Mouse (Mus musculus) forebrain, postnatal 0 days (tissue): ENCODE data around the gene Rnf135. TPM values are rescaled to one million over a fixed set of nuclear protein-coding genes. Genes with fewer than 3 reads are reported as not detected.

Experiments used
- ATAC-seq: fragments of 200-750 bp; cut with Nextera tagmentation; 2 replicates; pipeline ENCODE4 v1.8.0; 2017; ENCODE audit warnings: mild to moderate bottlenecking, moderate library complexity
- DNase-seq: peaks from one replicate; pipeline ENCODE4 v3.0.0-alpha.2; 2015
- H3K27ac ChIP-seq: fragments of 300-500 bp; sonication (generic); 2 replicates; pipeline ENCODE4 v1.5.1; 2014; ENCODE audit warnings: low read depth, mild to moderate bottlenecking, antibody characterized with exemption, low read length, moderate library complexity, mixed read lengths
- H3K27me3 ChIP-seq: fragments of 300-500 bp; sonication (generic); 2 replicates; pipeline ENCODE4 v1.6.1; 2014; ENCODE audit warnings: mild to moderate bottlenecking, low read length, mixed read lengths; ENCODE audit not compliant: insufficient read depth
- H3K36me3 ChIP-seq: fragments of 300-500 bp; sonication (generic); 2 replicates; pipeline ENCODE4 v1.6.1; 2014; ENCODE audit warnings: mild to moderate bottlenecking, moderate library complexity; ENCODE audit not compliant: insufficient read depth
- H3K4me1 ChIP-seq: fragments of 300-500 bp; sonication (generic); 2 replicates; pipeline ENCODE4 v1.6.1; 2014; ENCODE audit warnings: antibody characterized with exemption; ENCODE audit not compliant: insufficient read depth
- H3K4me2 ChIP-seq: fragments of 300-500 bp; sonication (generic); 2 replicates; pipeline ENCODE4 v1.6.1; 2014; ENCODE audit warnings: low read depth, mild to moderate bottlenecking, moderate library complexity
- H3K4me3 ChIP-seq: fragments of 300-500 bp; sonication (generic); 2 replicates; pipeline ENCODE4 v1.5.1; 2014; ENCODE audit warnings: low read depth, low read length, mixed read lengths
- H3K9ac ChIP-seq: fragments of 300-500 bp; sonication (generic); 2 replicates; pipeline ENCODE4 v1.6.1; 2014; ENCODE audit warnings: mild to moderate bottlenecking
- H3K9me3 ChIP-seq: fragments of 300-500 bp; sonication (generic); 2 replicates; pipeline ENCODE4 v1.6.1; 2016; ENCODE audit warnings: low read length
- CTCF ChIP-seq: sonication (generic); IDR thresholded peaks from 2 replicates; pipeline ENCODE4 v1.5.1; 2016; ENCODE audit warnings: antibody characterized with exemption, control low read depth, low read depth
- WGBS: fragments of 180-500 bp; shearing (Covaris S2); extraction: QIAGEN DNeasy Blood & Tissue Kit; methylation state at CpG from one replicate; pipeline ENCODE4 v1.1.7; 2014; 5-methylcytosine and 5-hydroxymethylcytosine counted together
- polyA plus RNA-seq: library from polyadenylated mRNA; unstranded; fragments of >200 nt; fragmentation: Nextera tagmentation; extraction: Ambion mirVana; gene quantifications from 2 replicates; pipeline ENCODE4 v1.2.1, GENCODE M21; 2015
- total RNA-seq: library from RNA; depleted of rRNA; stranded (reverse); fragments of >200 nt; gene quantifications from 2 replicates; pipeline ENCODE4 v1.2.3, GENCODE M21; 2014

Rnf135 gene
- total and polyA plus RNA-seq, 2 experiments from 2014 or later, result 2.0 to 3.1 TPM

GRCm38 (mm10) chr11:80170351-80170750, 13.3 kb upstream of the Rnf135 start:
- H3K27me3 ChIP-seq, result no peaks in the 10 kb centered on the region
- H3K4me1 ChIP-seq, result no peaks in the 10 kb centered on the region
- H3K9ac ChIP-seq, result no peak overlapping the region
- TF ChIP-seq CTCF, result no peak
- DNase-seq, result no peak
- no peak overlapping the region for H3K4me2 ChIP-seq
- whole genome bisulfite sequencing, result 79% methylated on average over 5 of the region's 5 CpGs
- H3K27ac ChIP-seq, result no peak overlapping the region
- H3K4me3 ChIP-seq, result no peak overlapping the region
- no peak for ATAC-seq
- H3K36me3 ChIP-seq, result no peaks in the 10 kb centered on the region
- no peaks in the 10 kb centered on the region for H3K9me3 ChIP-seq

- DNase-seq, result no peak
Observed at GRCm38 (mm10) chr11:80171884-80172283, 11.8 kb upstream of the Rnf135 start.

GRCm38 (mm10) chr11:80173963-80174670, 9.5 kb upstream of the Rnf135 start:
- Histone ChIP-seq H3K4me1 (no peaks in the 10 kb centered on the region), H3K36me3 (no peaks in the 10 kb centered on the region), H3K4me2 (no peak overlapping the region), H3K9me3 (no peaks in the 10 kb centered on the region), H3K27ac (no peak overlapping the region), H3K4me3 (no peak overlapping the region), H3K9ac (no peak overlapping the region), H3K27me3 (no peaks in the 10 kb centered on the region)
- no peak for TF ChIP-seq CTCF
- WGBS, result 86% methylated on average over 11 of the region's 11 CpGs
- no peak for DNase-seq
- no peak for ATAC-seq

More at GRCm38 (mm10) chr11:80171884-80172283, 11.8 kb upstream of the Rnf135 start:
- no peak for ATAC-seq
- no peak overlapping the region for H3K9ac ChIP-seq
- no peak overlapping the region for H3K4me3 ChIP-seq
- H3K4me1 ChIP-seq, result no peaks in the 10 kb centered on the region
- no peaks in the 10 kb centered on the region for H3K36me3 ChIP-seq
- no peaks in the 10 kb centered on the region for H3K9me3 ChIP-seq
- no peak overlapping the region for H3K4me2 ChIP-seq
- no peaks in the 10 kb centered on the region for H3K27me3 ChIP-seq
- TF ChIP-seq CTCF, result no peak
- no peak overlapping the region for H3K27ac ChIP-seq
- 72% methylated on average over 4 of the region's 4 CpGs for WGBS

GRCm38 (mm10) chr11:80176911-80177895, 6.4 kb upstream of the Rnf135 start:
- no peak for DNase-seq

DNA sequence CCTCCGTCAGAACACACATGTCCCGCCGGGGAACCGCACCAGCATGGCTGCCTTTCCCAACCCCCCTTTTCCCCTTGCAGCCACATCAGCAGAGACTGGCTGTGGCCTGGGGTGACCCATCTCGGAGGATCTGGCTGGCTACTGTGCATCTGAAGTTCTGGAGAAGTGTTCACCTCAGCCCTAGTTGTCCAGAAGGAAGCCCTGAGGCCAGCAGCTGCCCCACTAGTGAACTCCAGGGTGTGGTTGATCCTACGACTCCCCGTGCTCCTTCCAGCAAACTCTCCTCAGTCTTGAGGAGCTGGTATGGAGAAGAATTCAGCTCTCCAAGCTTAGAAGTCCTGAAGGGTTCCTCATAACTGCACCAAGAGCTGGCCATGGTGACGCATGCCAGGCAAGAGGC, 5.3 kb upstream of the Rnf135 start:
- H3K4me1 ChIP-seq, result no peaks in the 10 kb centered on the region
- no peak overlapping the region for H3K9ac ChIP-seq
- WGBS, result 83% methylated on average over 8 of the region's 8 CpGs
- TF ChIP-seq CTCF, result no peak
- no peak overlapping the region for H3K4me3 ChIP-seq
- no peaks in the 10 kb centered on the region for H3K9me3 ChIP-seq
- H3K36me3 ChIP-seq, result no peaks in the 10 kb centered on the region
- DNase-seq (no peak), ATAC-seq (no peak)
- H3K27ac ChIP-seq, result no peak overlapping the region
- H3K27me3 ChIP-seq, result no peaks in the 10 kb centered on the region
- H3K4me2 ChIP-seq, result no peak overlapping the region

More at GRCm38 (mm10) chr11:80176911-80177895, 6.4 kb upstream of the Rnf135 start:
- H3K9me3 ChIP-seq, result no peaks in the 10 kb centered on the region
- no peak overlapping the region for H3K4me2 ChIP-seq
- WGBS, result 80% methylated on average over 11 of the region's 11 CpGs
- H3K27ac ChIP-seq, result no peak overlapping the region
- no peak overlapping the region for H3K9ac ChIP-seq
- no peak overlapping the region for H3K4me3 ChIP-seq
- TF ChIP-seq CTCF, result no peak
- ATAC-seq, result no peak
- H3K4me1 ChIP-seq, result no peaks in the 10 kb centered on the region
- no peaks in the 10 kb centered on the region for H3K27me3 ChIP-seq
- no peaks in the 10 kb centered on the region for H3K36me3 ChIP-seq

GRCm38 (mm10) chr11:80181021-80181749, 2.5 kb upstream of the Rnf135 start:
- H3K27me3 ChIP-seq, result no peaks in the 10 kb centered on the region
- 77% methylated on average over 5 of the region's 5 CpGs for WGBS
- no peak overlapping the region for H3K27ac ChIP-seq
- H3K36me3 ChIP-seq, result no peaks in the 10 kb centered on the region
- no peak overlapping the region for H3K4me3 ChIP-seq
- ATAC-seq (no peak), DNase-seq (no peak)
- H3K9me3 ChIP-seq, result no peaks in the 10 kb centered on the region
- TF ChIP-seq CTCF, result no peak
- no peaks in the 10 kb centered on the region for H3K4me1 ChIP-seq
- no peak overlapping the region for H3K4me2 ChIP-seq
- no peak overlapping the region for H3K9ac ChIP-seq
